Mouse (Mus musculus) embryonic facial prominence, embryonic 14.5 days (tissue): ENCODE data around the gene Mxra8. TPM values are rescaled to one million over a fixed set of nuclear protein-coding genes. Genes with fewer than 3 reads are reported as not detected.

ENCODE experiments used
- ATAC-seq: fragments of 200-750 bp; cut with Nextera tagmentation; 2 replicates; pipeline ENCODE4 v1.8.0; 2017; ENCODE audit warnings: low read depth, moderate number of reproducible peaks, moderate TSS enrichment
- DNase-seq: peaks from one replicate; pipeline ENCODE4 v3.0.0-alpha.2; 2015; ENCODE audit warnings: low spot score
- H3K27ac ChIP-seq: fragments of 300-500 bp; sonication (generic); replicated peaks from 2 replicates; pipeline ENCODE4 v1.5.1; 2014; ENCODE audit warnings: low read depth, mild to moderate bottlenecking, low read length, moderate library complexity
- H3K27me3 ChIP-seq: fragments of 300-500 bp; sonication (generic); replicated peaks from 2 replicates; pipeline ENCODE4 v1.6.1; 2014; ENCODE audit warnings: low read length; ENCODE audit not compliant: control insufficient read depth, insufficient read depth
- H3K36me3 ChIP-seq: fragments of 300-500 bp; sonication (generic); 2 replicates; pipeline ENCODE4 v1.6.1; 2014; ENCODE audit warnings: low read length, mixed read lengths; ENCODE audit not compliant: control insufficient read depth, insufficient read depth
- H3K4me1 ChIP-seq: fragments of 300-500 bp; sonication (generic); 2 replicates; pipeline ENCODE4 v1.6.1; 2014; ENCODE audit warnings: antibody characterized with exemption, low read length; ENCODE audit not compliant: control insufficient read depth, insufficient read depth
- H3K4me2 ChIP-seq: fragments of 300-500 bp; sonication (generic); 2 replicates; pipeline ENCODE4 v1.6.1; 2014; ENCODE audit warnings: low read depth, mild to moderate bottlenecking, low read length, moderate library complexity, mixed read lengths
- H3K4me3 ChIP-seq: fragments of 300-500 bp; sonication (generic); 2 replicates; pipeline ENCODE4 v1.5.1; 2014; ENCODE audit warnings: low read depth, mild to moderate bottlenecking, low read length
- H3K9ac ChIP-seq: fragments of 300-500 bp; sonication (generic); 2 replicates; pipeline ENCODE4 v1.6.1; 2014; ENCODE audit warnings: low read depth, mild to moderate bottlenecking, low read length, moderate library complexity, mixed read lengths
- H3K9me3 ChIP-seq: fragments of 300-500 bp; sonication (generic); 2 replicates; pipeline ENCODE4 v1.6.1; 2016; ENCODE audit warnings: low read length; ENCODE audit not compliant: control insufficient read depth
- WGBS: fragments of 180-500 bp; shearing (Covaris S2); extraction: QIAGEN DNeasy Blood & Tissue Kit; methylation state at CpG from one replicate; pipeline ENCODE4 v1.1.7; 2014; 5-methylcytosine and 5-hydroxymethylcytosine counted together
- polyA plus RNA-seq: library from polyadenylated mRNA; unstranded; fragments of >200 nt; fragmentation: Nextera tagmentation; extraction: Ambion mirVana; gene quantifications from 2 replicates; pipeline ENCODE4 v1.2.1, GENCODE M21; 2014

Gene Mxra8
- polyA plus RNA-seq, 1 experiment from 2014 or later: 138 TPM

DNA sequence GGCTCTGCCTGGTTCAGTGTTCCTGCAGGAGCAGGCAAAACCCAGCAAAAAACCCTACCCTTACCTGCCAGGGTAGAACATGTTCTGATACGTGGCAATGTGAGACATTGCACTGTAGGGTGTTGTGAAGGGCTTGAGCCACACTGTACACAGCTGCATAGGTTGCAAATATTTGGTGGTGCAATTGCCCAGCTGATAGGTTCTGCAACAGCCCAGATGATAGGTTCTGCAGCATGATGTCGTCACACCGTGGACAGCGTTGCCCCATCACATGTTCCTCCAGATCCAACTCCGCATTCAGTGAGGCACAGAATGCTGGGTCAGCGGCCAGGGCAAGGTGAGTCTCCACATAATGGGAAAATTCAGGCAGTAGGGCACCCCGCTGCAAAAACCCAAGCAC is 22.3 kb downstream of the Mxra8 start:
- DNase-seq: no peak
- H3K27ac ChIP-seq: no peak overlapping the region
- H3K27me3 ChIP-seq: no peaks in the 10 kb centered on the region
- no peak overlapping the region for H3K9ac ChIP-seq
- H3K9me3 ChIP-seq: no peaks in the 10 kb centered on the region
- H3K4me1 ChIP-seq: no peaks in the 10 kb centered on the region
- 89% methylated on average over 7 of the region's 7 CpGs for WGBS
- peaks cover 60% of the 10 kb centered on the region; the same call in 1 of the 2 replicates for H3K36me3 ChIP-seq
- H3K4me2 ChIP-seq: no peak overlapping the region
- no peak overlapping the region for H3K4me3 ChIP-seq
- ATAC-seq: no peak

DNA sequence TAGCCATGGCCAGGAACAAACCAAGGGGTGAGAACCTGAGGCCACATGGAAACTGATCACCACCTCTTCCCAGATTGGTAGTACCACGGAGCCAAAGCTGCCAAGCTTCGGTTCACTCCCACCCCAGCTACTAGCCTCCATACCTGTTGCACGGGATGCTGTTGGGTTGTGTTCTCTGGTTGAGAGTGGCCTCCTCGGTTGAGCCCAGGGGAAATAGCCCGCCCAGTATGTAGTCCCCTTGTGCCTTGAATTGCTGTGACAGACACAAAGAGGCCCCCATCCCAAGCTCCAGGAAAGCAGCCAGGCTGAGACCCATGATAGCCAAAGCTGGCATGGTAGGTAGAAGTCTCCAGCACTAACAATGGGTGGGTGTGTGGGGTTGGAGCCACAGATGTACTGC is 23.5 kb downstream of the Mxra8 start, which contains the start of gene Tas1r3:
Gene Tas1r3 (minus strand): TSS at position 362 of the 400 bp plus-strand sequence.
- H3K4me2 ChIP-seq: no peak within 1 kb of the TSS
- H3K27ac ChIP-seq: no peak within 1 kb of the TSS
- no peak within 1 kb of the TSS for H3K4me3 ChIP-seq
- no peaks in the 10 kb centered on the region for H3K27me3 ChIP-seq
- no peaks in the 10 kb centered on the region for H3K9me3 ChIP-seq
- no peaks in the 10 kb centered on the region for H3K4me1 ChIP-seq
- 86% methylated on average over 5 of the region's 5 CpGs for WGBS
- DNase-seq (no peak), ATAC-seq (no peak)
- peaks cover 50% of the 10 kb centered on the region; the same call in 1 of the 2 replicates for H3K36me3 ChIP-seq
- H3K9ac ChIP-seq: no peak within 1 kb of the TSS

DNA sequence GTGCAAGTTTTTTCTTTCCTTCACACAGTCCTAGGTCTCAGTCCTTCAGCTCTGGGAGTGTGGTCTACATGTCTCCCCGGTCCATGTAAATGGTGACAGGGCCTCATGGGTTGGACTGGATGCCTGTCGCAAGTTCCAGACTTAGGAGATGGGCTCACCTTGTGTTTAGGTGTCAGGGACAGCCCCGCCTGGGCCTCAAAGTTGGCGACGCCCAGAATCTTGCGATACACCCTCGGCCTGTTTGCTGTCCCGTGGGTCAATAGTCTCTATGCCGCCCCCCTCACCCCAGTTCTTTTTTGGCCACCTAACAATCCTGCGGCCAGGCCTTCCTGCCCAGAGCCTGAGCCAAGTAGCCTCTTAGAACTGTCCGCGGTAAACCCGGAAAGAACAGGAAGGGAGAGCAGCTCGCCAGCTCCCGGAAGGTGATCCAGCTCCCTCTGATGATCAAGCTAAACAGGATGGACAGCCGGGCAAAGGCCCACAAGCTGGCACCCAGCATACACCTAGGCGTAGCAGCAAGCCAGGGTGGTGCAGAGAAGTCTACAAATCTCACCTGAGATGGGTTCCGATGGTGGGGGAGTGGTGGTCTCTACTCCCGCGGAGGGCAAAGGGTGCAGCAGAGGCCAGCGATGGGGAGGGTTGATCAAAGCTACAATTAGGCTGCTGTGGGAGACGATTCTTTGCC is 29.3 kb downstream of the Mxra8 start:
- H3K27ac ChIP-seq: no peak overlapping the region
- peaks cover 12% of the 10 kb centered on the region for H3K4me1 ChIP-seq
- peak overlapping the region; percentile 68 for H3K4me3 ChIP-seq
- no peak; the same call in 1 of the 2 replicates for ATAC-seq
- H3K9me3 ChIP-seq: no peaks in the 10 kb centered on the region
- no peaks in the 10 kb centered on the region for H3K27me3 ChIP-seq
- H3K4me2 ChIP-seq: peak overlapping the region; percentile 88
- peak overlapping the region; percentile 83 for H3K9ac ChIP-seq
- no peak for DNase-seq
- WGBS: 7% methylated on average over 20 of the region's 22 CpGs
- H3K36me3 ChIP-seq: peaks cover 32% of the 10 kb centered on the region

DNA sequence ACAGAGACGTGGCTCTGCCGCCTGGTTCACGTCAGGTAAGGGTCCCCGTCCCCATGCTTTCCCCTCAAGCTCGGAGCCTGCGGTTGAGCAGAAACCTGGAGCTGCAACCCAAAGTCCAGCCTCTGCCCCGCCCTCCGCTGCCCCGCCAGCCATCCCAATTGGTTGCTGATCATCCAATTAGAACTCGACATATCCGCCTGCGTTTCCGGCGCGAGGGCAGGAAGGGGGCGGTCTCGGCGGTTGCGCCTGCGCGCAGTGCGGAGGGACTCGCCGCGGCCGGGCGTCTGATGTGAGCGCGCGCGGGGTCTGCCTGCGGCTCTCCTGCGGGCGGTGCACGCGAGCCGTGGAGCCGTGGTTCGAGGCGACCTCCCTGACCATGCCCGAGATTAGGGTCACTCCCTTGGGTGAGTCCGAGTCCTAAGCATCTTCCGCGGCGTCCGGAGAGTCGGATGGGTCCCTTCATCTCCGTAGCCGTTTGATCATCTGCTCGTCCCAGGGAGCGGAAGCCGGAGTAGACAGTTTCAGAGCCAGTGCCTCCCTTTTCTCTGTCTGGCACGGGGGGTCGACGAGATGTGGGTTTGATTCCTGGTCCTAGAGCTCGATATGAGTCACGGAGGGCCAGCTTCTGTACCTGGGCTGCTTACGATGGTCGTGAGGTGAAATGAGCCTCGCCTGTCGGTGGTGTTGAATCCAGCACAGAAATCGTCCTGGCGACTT is 30.0 kb downstream of the Mxra8 start, which contains the start of the genes Cptp and Ints11:
Gene Cptp (minus strand): TSS at position 124 of the 717 bp plus-strand sequence.
Gene Ints11 (plus strand): TSS at position 230 of the 717 bp plus-strand sequence.
- Histone ChIP-seq H3K9me3 (no peaks in the 10 kb centered on the region), H3K4me3 (peak within 1 kb of the TSS; percentile 68), H3K9ac (peak within 1 kb of the TSS; percentile 83), H3K27me3 (no peaks in the 10 kb centered on the region), H3K27ac (0 out of 2 replicates have a peak within 1 kb of the TSS, but pooled peaks have one; percentile 17), H3K4me1 (peaks cover 12% of the 10 kb centered on the region), H3K4me2 (peak within 1 kb of the TSS; percentile 88), H3K36me3 (peaks cover 39% of the 10 kb centered on the region)
- WGBS: under 1% methylated on average over 53 of the region's 63 CpGs
- DNase-seq (peak; percentile 97), ATAC-seq (peak; percentile 98)

DNA sequence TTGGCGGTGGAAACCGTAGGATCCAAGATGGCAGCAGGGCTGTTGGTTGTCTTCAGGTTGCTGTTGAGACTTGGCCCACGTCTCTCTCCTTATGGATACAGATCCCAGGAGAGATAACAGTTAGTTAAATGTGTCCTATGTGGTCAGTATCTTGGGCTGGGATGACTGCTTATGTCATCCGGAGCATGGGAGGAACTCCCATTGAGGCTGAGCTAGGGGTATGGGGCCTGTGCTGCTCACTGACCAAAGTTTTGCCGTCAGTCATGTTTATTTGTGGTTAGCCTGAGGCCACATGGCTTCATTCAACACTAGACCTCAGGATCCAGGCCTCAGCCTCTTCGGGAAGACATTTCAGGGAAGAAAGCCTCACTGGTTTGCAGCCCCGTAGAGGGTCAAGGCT is 31.9 kb downstream of the Mxra8 start:
- H3K9me3 ChIP-seq: no peaks in the 10 kb centered on the region
- WGBS: 90% methylated on average over 7 of the region's 7 CpGs
- no peak overlapping the region for H3K4me2 ChIP-seq
- no peaks in the 10 kb centered on the region for H3K27me3 ChIP-seq
- peaks cover 12% of the 10 kb centered on the region for H3K4me1 ChIP-seq
- H3K4me3 ChIP-seq: no peak overlapping the region
- peaks cover 46% of the 10 kb centered on the region for H3K36me3 ChIP-seq
- ATAC-seq (no peak), DNase-seq (no peak)
- no peak overlapping the region for H3K9ac ChIP-seq
- H3K27ac ChIP-seq: no peak overlapping the region

DNA sequence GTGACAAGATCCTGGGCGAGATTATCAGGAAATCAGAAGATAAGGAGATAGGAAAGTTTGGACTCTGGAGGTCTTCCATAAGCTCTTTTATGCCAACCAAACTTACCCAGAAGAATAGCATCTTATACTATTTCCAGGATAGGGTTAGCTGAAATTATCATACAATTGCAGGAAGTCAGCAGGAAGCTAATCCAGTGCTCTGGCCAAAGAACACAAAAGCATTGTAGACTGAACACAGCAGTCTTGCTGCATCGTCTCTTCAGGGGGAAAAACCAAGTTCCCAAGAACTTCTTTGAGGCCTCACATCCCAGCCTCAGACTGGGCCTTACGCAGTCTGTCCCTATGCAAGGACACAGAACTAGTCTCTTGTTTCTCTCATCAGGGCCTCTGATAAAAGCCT is 44.1 kb downstream of the Mxra8 start:
- H3K27ac ChIP-seq: no peak overlapping the region
- WGBS: 87% methylated on average over 3 of the region's 3 CpGs

DNA sequence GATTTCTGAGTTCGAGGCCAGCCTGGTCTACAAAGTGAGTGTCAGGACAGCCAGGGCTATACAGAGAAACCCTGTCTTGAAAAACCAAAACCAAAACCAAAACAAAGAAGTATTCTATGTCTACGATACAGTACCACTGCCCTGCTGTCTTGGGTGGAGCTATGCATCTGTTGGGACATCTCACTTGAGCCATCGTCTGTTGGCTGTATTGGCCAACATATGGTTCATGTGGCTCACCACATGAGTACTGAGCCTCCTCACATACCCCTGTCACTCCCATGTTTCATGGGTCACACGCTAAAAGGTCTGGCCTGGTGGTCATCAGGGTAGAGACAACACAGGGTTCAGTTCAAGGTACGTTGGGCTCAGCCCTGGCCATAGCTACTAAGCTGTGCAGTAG is 46.9 kb downstream of the Mxra8 start:
- DNase-seq (no peak), ATAC-seq (no peak)
- H3K9ac ChIP-seq: no peak overlapping the region
- H3K36me3 ChIP-seq: peaks cover 51% of the 10 kb centered on the region
- no peak overlapping the region for H3K27ac ChIP-seq
- H3K4me3 ChIP-seq: no peak overlapping the region
- no peaks in the 10 kb centered on the region for H3K9me3 ChIP-seq
- H3K27me3 ChIP-seq: no peaks in the 10 kb centered on the region
- no peak overlapping the region for H3K4me2 ChIP-seq
- 95% methylated on average over 5 of the region's 5 CpGs for WGBS
- peaks cover 7% of the 10 kb centered on the region; the same call in 1 of the 2 replicates for H3K4me1 ChIP-seq

More for the DNA sequence above, 44.1 kb downstream of the Mxra8 start:
- DNase-seq (no peak), ATAC-seq (no peak)
- Histone ChIP-seq H3K4me1 (no peaks in the 10 kb centered on the region), H3K4me2 (no peak overlapping the region), H3K9ac (no peak overlapping the region), H3K36me3 (peaks cover 54% of the 10 kb centered on the region), H3K4me3 (no peak overlapping the region), H3K27me3 (no peaks in the 10 kb centered on the region), H3K9me3 (no peaks in the 10 kb centered on the region)

DNA sequence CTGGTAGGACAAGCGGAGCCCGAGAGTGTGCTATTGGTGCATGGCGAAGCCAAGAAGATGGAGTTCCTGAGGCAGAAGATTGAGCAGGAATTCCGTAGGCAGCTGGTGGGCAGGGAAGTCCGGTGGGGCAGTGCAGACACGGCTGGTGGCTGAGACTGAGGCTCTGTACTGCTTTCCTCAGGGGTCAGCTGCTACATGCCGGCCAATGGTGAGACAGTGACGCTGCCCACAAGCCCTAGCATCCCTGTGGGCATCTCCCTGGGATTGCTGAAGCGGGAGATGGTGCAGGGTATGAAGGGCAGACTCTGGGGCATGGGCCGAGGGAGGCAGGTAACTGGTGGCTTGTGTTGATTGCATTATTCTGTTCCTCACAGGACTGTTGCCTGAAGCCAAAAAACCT is 48.2 kb downstream of the Mxra8 start:
- no peak overlapping the region for H3K4me3 ChIP-seq
- no peaks in the 10 kb centered on the region for H3K27me3 ChIP-seq
- H3K9me3 ChIP-seq: no peaks in the 10 kb centered on the region
- H3K36me3 ChIP-seq: peaks cover 51% of the 10 kb centered on the region
- peaks cover 7% of the 10 kb centered on the region; the same call in 1 of the 2 replicates for H3K4me1 ChIP-seq
- no peak overlapping the region for H3K27ac ChIP-seq
- no peak overlapping the region for H3K4me2 ChIP-seq
- H3K9ac ChIP-seq: no peak overlapping the region
- ATAC-seq: no peak
- WGBS: 94% methylated on average over 10 of the region's 10 CpGs
- no peak for DNase-seq
